Mouse (Mus musculus) ovary, postnatal 10 days (tissue): ENCODE measurements around the gene Ganab.
"Not testable (repeated sequence)": the region's sequence is repeated elsewhere in the genome, so short reads cannot be mapped to it uniquely, and the experiment has no call there.

Experiments
- DNase-seq: peaks from one replicate; pipeline ENCODE4 v3.0.0; 2022; ENCODE audit warnings: low spot score

The Ganab gene

GRCm38 (mm10) chr19:8897865-8898495 is at the start of gene Ganab:
Gene Ganab, plus strand, starts transcription at chr19:8898071.
- DNase-seq: peak; percentile 89

- no peak for DNase-seq
Observed at GRCm38 (mm10) chr19:8848356-8848755, 49.5 kb upstream of the Ganab start.

GRCm38 (mm10) chr19:8850402-8850901 is 47.4 kb upstream of the Ganab start, which contains the start of gene Lrrn4cl:
Gene Lrrn4cl, plus strand, starts transcription at chr19:8850768.
- no peak for DNase-seq

GRCm38 (mm10) chr19:8851639-8852038 is 46.2 kb upstream of the Ganab start:
- DNase-seq: no peak

- no peak for DNase-seq
Observed at GRCm38 (mm10) chr19:8852236-8852928, 45.5 kb upstream of the Ganab start.

GRCm38 (mm10) chr19:8853117-8853516 is 44.8 kb upstream of the Ganab start:
- no peak for DNase-seq

GRCm38 (mm10) chr19:8857689-8858088 is 40.2 kb upstream of the Ganab start:
- DNase-seq: no peak

- DNase-seq: no peak
Observed at GRCm38 (mm10) chr19:8859018-8859417, 38.9 kb upstream of the Ganab start.

- DNase-seq: no peak
Observed at GRCm38 (mm10) chr19:8864265-8864664, 33.6 kb upstream of the Ganab start.

- not testable (repeated sequence) for DNase-seq
Observed at GRCm38 (mm10) chr19:8870381-8870780, 27.5 kb upstream of the Ganab start.

GRCm38 (mm10) chr19:8870838-8871237 is 27.0 kb upstream of the Ganab start:
- no peak for DNase-seq

GRCm38 (mm10) chr19:8871267-8872186 is 26.3 kb upstream of the Ganab start, which contains the start of gene Ubxn1:
Gene Ubxn1, plus strand, starts transcription at chr19:8871496.
- DNase-seq: peak; percentile 86

- no peak for DNase-seq
Observed at GRCm38 (mm10) chr19:8872266-8872840, 25.5 kb upstream of the Ganab start.

- DNase-seq: no peak
Observed at GRCm38 (mm10) chr19:8875031-8875430, 22.8 kb upstream of the Ganab start.

GRCm38 (mm10) chr19:8880311-8881033 is 17.4 kb upstream of the Ganab start, which contains the start of gene Uqcc3:
Gene Uqcc3, minus strand, starts transcription at chr19:8880923.
- peak; percentile 76 for DNase-seq

GRCm38 (mm10) chr19:8881034-8881392 is 16.9 kb upstream of the Ganab start:
- no peak for DNase-seq

GRCm38 (mm10) chr19:8883616-8884015 is 14.3 kb upstream of the Ganab start, which contains the start of the genes Lbhd1 and Gm49403:
Gene Lbhd1, plus strand, starts transcription at chr19:8883732.
Gene Gm49403, plus strand, starts transcription at chr19:8883930.
- DNase-seq: no peak

- no peak for DNase-seq
Observed at GRCm38 (mm10) chr19:8886916-8887584, 10.8 kb upstream of the Ganab start.

- no peak for DNase-seq
Observed at GRCm38 (mm10) chr19:8887585-8888463, 10.0 kb upstream of the Ganab start.
